Mouse (Mus musculus): ENCODE results near the gene Slc23a4. TPM values are rescaled to one million over a fixed set of nuclear protein-coding genes. Genes with fewer than 3 reads are reported as not detected.

Gene Slc23a4
- polyA plus RNA-seq, 1 experiment = not detected

GRCm38 (mm10) chr6:34942446-34942845 is 45.8 kb downstream of the Slc23a4 start:
- no peak overlapping the region for H3K4me3 ChIP-seq (ENCODE audit: insufficient read depth, low read depth, low read length)
- no peak overlapping the region for H3K27ac ChIP-seq (replicated peaks; ENCODE audit: low read depth, low read length)

GRCm38 (mm10) chr6:34941496-34941895 is 46.7 kb downstream of the Slc23a4 start:
- Histone ChIP-seq H3K4me3 (ENCODE audit: insufficient read depth, low read depth, low read length) (no peak overlapping the region), H3K4me1 (ENCODE audit: control insufficient read depth, insufficient read depth, insufficient read length, low read length) (peaks cover 5% of the 10 kb centered on the region; the same call in 1 of the 2 replicates), H3K27ac (replicated peaks; ENCODE audit: low read depth, low read length) (no peak overlapping the region)

More at GRCm38 (mm10) chr6:34942446-34942845, 45.8 kb downstream of the Slc23a4 start:
- peaks cover 5% of the 10 kb centered on the region; the same call in 1 of the 2 replicates for H3K4me1 ChIP-seq (ENCODE audit: control insufficient read depth, insufficient read depth, insufficient read length, low read length)

- peaks cover 5% of the 10 kb centered on the region; the same call in 1 of the 2 replicates for H3K4me1 ChIP-seq (ENCODE audit: control insufficient read depth, insufficient read depth, insufficient read length, low read length)
- H3K27ac ChIP-seq (replicated peaks; ENCODE audit: low read depth, low read length) = no peak overlapping the region
- no peak overlapping the region for H3K4me3 ChIP-seq (ENCODE audit: insufficient read depth, low read depth, low read length)
These were observed 48.8 kb downstream of the Slc23a4 start for GRCm38 (mm10) chr6:34939451-34939850.

GRCm38 (mm10) chr6:34938929-34939325 is 49.3 kb downstream of the Slc23a4 start:
- no peak overlapping the region for H3K4me3 ChIP-seq (ENCODE audit: insufficient read depth, low read depth, low read length)
- H3K27ac ChIP-seq (replicated peaks; ENCODE audit: low read depth, low read length) = no peak overlapping the region

GRCm38 (mm10) chr6:34938280-34938928 is 49.8 kb downstream of the Slc23a4 start:
- Histone ChIP-seq H3K27ac (replicated peaks; ENCODE audit: low read depth, low read length) (peak overlapping the region; percentile 33), H3K4me1 (ENCODE audit: control insufficient read depth, insufficient read depth, insufficient read length, low read length) (peaks cover 5% of the 10 kb centered on the region; the same call in 1 of the 2 replicates), H3K4me3 (ENCODE audit: insufficient read depth, low read depth, low read length) (no peak overlapping the region)

More at GRCm38 (mm10) chr6:34938929-34939325, 49.3 kb downstream of the Slc23a4 start:
- peaks cover 5% of the 10 kb centered on the region; the same call in 1 of the 2 replicates for H3K4me1 ChIP-seq (ENCODE audit: control insufficient read depth, insufficient read depth, insufficient read length, low read length)

- no peak overlapping the region for H3K4me3 ChIP-seq (ENCODE audit: insufficient read depth, low read depth, low read length)
- H3K4me1 ChIP-seq (ENCODE audit: control insufficient read depth, insufficient read depth, insufficient read length, low read length) = peaks cover 5% of the 10 kb centered on the region; the same call in 1 of the 2 replicates
- H3K27ac ChIP-seq (replicated peaks; ENCODE audit: low read depth, low read length) = no peak overlapping the region
These were observed 51.5 kb downstream of the Slc23a4 start for GRCm38 (mm10) chr6:34936743-34937142.

GRCm38 (mm10) chr6:34932633-34933032 is 55.6 kb downstream of the Slc23a4 start:
- Histone ChIP-seq H3K4me3 (ENCODE audit: insufficient read depth, low read depth, low read length) (no peak overlapping the region), H3K27ac (replicated peaks; ENCODE audit: low read depth, low read length) (no peak overlapping the region), H3K4me1 (ENCODE audit: control insufficient read depth, insufficient read depth, insufficient read length, low read length) (no peaks in the 10 kb centered on the region)

GRCm38 (mm10) chr6:34927594-34927993 is 60.6 kb downstream of the Slc23a4 start:
- Histone ChIP-seq H3K4me3 (ENCODE audit: insufficient read depth, low read depth, low read length) (no peak overlapping the region), H3K4me1 (ENCODE audit: control insufficient read depth, insufficient read depth, insufficient read length, low read length) (no peaks in the 10 kb centered on the region), H3K27ac (replicated peaks; ENCODE audit: low read depth, low read length) (no peak overlapping the region)

GRCm38 (mm10) chr6:34927156-34927555 is 61.0 kb downstream of the Slc23a4 start:
- Histone ChIP-seq H3K4me1 (ENCODE audit: control insufficient read depth, insufficient read depth, insufficient read length, low read length) (no peaks in the 10 kb centered on the region), H3K4me3 (ENCODE audit: insufficient read depth, low read depth, low read length) (no peak overlapping the region), H3K27ac (replicated peaks; ENCODE audit: low read depth, low read length) (no peak overlapping the region)

- Histone ChIP-seq H3K4me1 (ENCODE audit: control insufficient read depth, insufficient read depth, insufficient read length, low read length) (no peaks in the 10 kb centered on the region), H3K27ac (replicated peaks; ENCODE audit: low read depth, low read length) (no peak overlapping the region)
These were observed 66.3 kb downstream of the Slc23a4 start for GRCm38 (mm10) chr6:34921941-34922340.

GRCm38 (mm10) chr6:34920631-34921030 is 67.6 kb downstream of the Slc23a4 start:
- Histone ChIP-seq H3K27ac (replicated peaks; ENCODE audit: low read depth, low read length) (no peak overlapping the region), H3K4me1 (ENCODE audit: control insufficient read depth, insufficient read depth, insufficient read length, low read length) (no peaks in the 10 kb centered on the region), H3K4me3 (ENCODE audit: insufficient read depth, low read depth, low read length) (no peak overlapping the region)

More at GRCm38 (mm10) chr6:34921941-34922340, 66.3 kb downstream of the Slc23a4 start:
- H3K4me3 ChIP-seq (ENCODE audit: insufficient read depth, low read depth, low read length) = no peak overlapping the region

- H3K4me1 ChIP-seq (ENCODE audit: control insufficient read depth, insufficient read depth, insufficient read length, low read length) = no peaks in the 10 kb centered on the region
- no peak within 1 kb of the TSS for H3K27ac ChIP-seq (replicated peaks; ENCODE audit: low read depth, low read length)
- H3K4me3 ChIP-seq (ENCODE audit: insufficient read depth, low read depth, low read length) = no peak within 1 kb of the TSS
These were observed 68.2 kb downstream of the Slc23a4 start, which contains the start of gene Stra8 for GRCm38 (mm10) chr6:34919956-34920355. Gene Stra8 (plus strand): TSS chr6:34920163.

GRCm38 (mm10) chr6:34919146-34919545 is 69.1 kb downstream of the Slc23a4 start:
- Histone ChIP-seq H3K4me1 (ENCODE audit: control insufficient read depth, insufficient read depth, insufficient read length, low read length) (no peaks in the 10 kb centered on the region), H3K27ac (replicated peaks; ENCODE audit: low read depth, low read length) (no peak overlapping the region), H3K4me3 (ENCODE audit: insufficient read depth, low read depth, low read length) (no peak overlapping the region)

GRCm38 (mm10) chr6:34914462-34914861 is 73.7 kb downstream of the Slc23a4 start:
- Histone ChIP-seq H3K4me3 (ENCODE audit: insufficient read depth, low read depth, low read length) (no peak overlapping the region), H3K27ac (replicated peaks; ENCODE audit: low read depth, low read length) (no peak overlapping the region)

GRCm38 (mm10) chr6:34913341-34914040 is 74.7 kb downstream of the Slc23a4 start:
- H3K27ac ChIP-seq (replicated peaks; ENCODE audit: low read depth, low read length) = no peak overlapping the region
- H3K4me3 ChIP-seq (ENCODE audit: insufficient read depth, low read depth, low read length) = no peak overlapping the region
- H3K4me1 ChIP-seq (ENCODE audit: control insufficient read depth, insufficient read depth, insufficient read length, low read length) = no peaks in the 10 kb centered on the region; the same call in 1 of the 2 replicates

More at GRCm38 (mm10) chr6:34914462-34914861, 73.7 kb downstream of the Slc23a4 start:
- H3K4me1 ChIP-seq (ENCODE audit: control insufficient read depth, insufficient read depth, insufficient read length, low read length) = no peaks in the 10 kb centered on the region; the same call in 1 of the 2 replicates
